Mouse (Mus musculus): Measurements from ENCODE around the gene Pdap1. TPM values are rescaled to one million over a fixed set of nuclear protein-coding genes. Genes with fewer than 3 reads are reported as not detected.
"Not testable (repeated sequence)": the region's sequence is repeated elsewhere in the genome, so short reads cannot be mapped to it uniquely, and the experiment has no call there.

Pdap1 gene
- total RNA-seq, 2 experiments from 2014 or later, result 88.5 to 94.7 TPM

DNA sequence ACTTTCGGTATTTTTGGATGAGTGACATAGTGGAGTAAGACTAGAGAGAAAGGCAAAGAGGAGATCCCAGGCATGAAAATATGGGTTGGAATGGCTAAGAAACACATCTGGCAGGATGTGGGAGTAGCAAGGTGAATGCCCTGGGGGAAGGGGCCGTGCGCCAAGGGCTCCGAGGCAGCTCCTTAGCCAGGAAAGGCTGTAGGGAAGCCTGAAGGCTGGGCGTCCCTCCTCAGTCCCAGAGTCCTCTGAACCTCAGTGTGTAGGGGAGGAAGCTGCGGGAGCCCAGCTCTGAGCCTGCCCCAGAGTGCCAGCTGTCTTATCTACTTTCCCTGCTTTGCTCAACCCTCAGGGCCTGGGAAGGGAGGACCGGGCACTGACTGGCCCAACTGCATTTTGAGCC is 19.1 kb downstream of the Pdap1 start:
- no peak for DNase-seq (ENCODE audit: low spot score in 2 of 2)

DNA sequence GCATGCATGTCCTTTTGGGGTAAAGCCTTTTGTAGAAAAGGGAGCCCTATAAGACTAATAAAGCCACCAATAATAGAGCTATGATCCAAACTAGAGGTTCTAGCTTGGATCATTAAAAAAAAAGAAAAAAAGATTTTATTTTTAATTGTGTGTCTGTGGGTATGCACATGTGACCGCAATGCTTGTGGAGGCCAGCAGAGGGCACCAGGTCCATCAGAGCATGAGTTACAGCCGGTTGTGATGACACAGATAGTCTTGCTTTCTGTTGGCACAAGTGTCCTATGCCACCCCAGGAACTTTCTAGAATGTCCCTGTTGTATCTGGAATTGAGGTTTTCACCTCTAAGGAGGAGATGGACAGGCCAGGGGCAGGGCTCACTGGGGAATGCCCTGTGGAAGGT is 20.7 kb downstream of the Pdap1 start:
- DNase-seq (ENCODE audit: low spot score in 2 of 2), result no peak

DNA sequence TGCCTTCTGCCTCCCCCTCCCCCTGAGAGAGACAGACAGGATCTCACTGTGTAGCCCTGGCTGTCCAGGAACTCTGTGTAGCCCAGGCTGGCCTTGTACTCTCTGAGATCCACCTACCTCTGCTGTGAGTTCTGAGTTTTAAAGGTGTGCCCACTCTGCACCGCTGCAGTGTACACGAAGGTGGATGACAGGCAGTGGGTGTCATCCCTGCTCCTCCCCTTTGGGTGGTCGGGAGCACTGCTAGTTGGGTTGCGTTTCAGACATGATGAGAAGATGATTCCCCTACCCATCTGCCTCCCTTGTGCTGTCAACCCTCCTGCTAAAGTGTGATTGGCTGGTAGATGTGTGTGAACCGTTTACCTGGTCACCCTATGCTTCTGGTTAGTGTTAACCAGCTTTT is 21.6 kb downstream of the Pdap1 start:
- DNase-seq (ENCODE audit: low spot score in 2 of 2), result no peak

DNA sequence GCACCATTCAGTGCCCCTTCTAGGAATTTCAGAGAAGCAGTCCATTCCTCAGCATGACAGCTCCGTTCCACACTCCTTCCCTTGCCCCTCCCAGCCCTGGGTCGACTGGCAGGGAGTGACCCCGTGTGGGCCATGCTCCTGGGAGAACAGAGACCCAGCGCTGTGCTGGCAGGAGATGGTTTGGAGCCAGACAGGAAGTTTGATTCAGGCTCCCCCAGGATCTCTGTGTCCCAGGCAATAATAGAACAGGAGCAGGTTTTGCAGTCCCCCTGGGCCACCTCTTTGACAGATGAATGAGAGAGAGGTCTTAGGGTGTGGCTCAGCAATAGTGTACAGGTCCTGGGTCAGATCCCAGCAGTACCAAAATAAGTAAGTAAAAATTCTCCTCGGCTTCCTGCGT is 22.0 kb downstream of the Pdap1 start:
- DNase-seq (ENCODE audit: low spot score in 2 of 2), result no peak

DNA sequence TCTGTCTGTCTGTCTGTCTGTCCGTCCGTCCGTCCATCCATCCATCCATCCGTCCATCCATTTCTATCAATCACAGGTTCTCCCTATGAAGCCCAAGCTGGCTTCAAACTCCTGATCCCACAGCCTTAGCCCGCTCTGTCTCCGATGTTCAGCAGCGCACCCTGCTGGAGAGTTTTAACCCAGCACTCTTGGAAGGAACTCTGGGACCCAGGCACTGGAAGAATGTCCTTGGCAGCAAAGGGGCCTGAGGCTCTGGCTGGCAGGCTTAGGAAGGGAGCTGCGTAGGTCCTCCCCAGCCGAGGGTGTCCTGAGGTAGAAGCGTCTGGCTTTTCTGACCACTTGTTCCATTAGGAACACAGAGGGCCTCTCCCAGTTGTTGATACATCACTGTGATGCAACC is 23.1 kb downstream of the Pdap1 start:
- DNase-seq (ENCODE audit: low spot score in 2 of 2), result peak in 1 of 2 experiments; percentile 62

DNA sequence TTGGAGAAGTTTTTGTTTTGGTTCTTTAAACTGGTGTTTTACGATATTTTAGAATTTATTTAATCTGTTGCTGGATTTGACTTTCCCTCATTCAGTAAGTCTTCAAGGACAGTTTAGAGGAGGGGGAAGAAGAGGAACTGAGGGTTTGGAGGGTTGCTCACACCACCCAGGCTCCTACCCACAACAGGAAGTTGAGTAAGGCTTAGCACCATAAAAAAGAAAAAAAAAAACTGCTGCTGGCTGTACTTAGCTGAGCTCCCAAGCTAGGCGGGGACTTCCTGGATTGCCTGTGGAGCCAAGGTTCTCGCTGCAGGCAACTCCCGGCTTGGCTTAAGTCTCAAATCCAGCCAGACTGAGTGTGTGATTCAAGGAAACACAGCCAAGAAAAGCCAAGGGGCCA is 23.7 kb downstream of the Pdap1 start:
- no peak for DNase-seq (ENCODE audit: low spot score in 2 of 2)

DNA sequence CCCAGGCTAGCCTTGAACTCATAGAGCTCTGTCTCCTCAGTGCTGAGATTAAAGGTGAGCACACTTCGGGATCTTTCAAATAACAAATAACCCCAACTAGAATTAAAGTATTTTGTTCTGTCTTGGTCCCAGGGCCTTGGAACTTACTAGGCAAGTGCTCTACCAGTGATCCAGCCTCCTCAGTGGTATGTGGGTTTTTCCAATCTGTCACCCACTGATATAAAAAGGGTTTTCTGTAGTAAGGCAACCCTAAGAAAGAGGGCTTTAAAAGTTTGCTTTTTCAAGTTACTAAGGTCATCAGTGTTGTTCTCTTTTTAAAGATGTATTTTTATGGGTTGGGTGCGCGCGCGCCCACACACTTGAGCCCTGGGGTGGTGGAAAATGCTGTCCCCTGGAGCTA is 24.3 kb downstream of the Pdap1 start:
- DNase-seq (ENCODE audit: low spot score in 2 of 2), result no peak

DNA sequence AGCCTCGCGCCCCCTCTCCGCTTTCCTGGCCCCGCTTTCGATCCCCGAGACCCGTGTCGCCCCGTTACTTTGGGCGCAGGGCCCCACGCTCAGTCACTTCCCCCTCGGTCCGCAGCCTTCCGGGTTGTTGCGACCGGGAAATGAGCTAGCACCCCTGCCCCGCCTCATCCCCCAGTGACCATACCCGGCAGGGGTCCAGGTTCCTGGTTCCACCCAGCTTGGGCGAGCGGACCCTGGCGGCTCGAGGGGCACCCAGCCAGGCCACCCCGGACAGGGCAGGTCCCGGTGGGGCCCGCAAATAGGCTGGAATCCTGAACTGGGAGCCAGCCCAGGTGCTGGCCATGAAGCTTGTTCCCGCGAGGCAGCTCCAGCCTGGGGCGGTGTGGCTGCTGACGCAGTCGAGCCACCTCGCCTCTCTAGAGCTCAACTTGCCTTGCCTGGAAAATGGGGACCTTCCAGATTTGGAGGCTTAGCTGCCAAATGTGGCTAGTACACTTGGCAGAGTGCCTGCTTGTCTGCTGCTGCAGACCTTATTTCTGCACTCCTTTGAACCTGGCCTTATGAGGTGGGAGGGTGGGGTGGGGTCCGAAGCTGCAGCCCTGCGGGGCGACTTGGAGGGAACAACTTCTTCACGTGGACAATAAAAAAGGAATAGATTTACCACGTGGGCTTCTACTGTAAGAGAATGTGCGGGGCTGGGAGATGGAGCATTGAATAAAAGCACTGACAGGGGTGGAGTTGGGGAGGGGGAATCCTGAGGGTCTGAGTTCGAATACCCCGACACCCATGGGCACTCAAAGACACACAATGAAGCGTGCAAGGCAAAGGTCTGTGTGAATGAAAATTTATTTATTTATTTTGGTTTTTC is 25.2 kb downstream of the Pdap1 start:
- no peak for DNase-seq (ENCODE audit: low spot score in 2 of 2)

DNA sequence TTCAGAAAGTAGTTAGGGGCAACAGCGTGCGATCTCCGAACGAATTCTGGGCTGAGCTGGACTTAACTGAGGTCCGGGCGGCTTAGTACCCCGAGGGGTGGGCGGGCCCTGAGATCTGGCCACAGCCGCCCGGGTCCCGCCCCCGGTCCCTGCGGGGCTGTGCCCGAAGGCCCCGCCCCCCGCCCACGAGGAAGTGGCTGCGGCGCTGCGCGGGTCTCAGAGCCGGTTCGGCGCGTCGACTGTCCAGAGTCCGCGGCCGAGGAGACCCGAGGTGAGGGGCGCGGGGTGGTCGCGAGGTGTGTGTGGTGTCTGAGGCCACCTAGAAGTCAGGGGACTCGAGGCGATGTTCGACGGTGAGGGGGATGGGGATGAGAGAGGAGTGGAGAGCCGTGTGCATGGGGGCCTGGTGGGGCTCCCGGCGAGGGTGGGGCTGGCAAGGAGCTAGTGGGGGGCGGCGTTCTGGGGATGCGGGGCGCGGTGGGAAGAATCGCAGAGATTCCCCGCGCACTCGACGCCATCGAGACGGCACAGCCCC is 25.9 kb downstream of the Pdap1 start, which contains the start of gene Arpc1b:
Arpc1b (plus strand) TSS at position 145 of the 535 bp plus-strand sequence.
- no peak for DNase-seq (ENCODE audit: low spot score in 2 of 2)

DNA sequence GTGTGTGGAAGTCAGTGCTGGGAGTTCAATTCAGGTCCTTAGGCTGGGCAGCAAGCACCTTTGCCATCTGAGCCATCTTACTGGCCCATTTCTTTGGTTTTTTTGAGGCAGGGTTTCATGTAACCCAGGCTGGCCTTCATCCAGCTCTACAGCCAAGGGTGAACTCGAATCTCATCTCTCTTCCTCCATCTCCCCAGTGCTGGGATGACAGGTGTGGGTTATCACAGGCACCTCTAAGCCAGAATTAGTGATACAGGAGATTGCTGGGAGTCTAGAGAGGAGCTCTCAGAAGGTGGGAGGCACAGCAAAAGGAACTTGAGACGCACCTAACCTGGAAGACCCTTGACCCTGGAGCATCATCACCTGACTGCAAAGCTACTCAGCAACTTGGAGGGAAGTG is 26.6 kb downstream of the Pdap1 start:
- DNase-seq (ENCODE audit: low spot score in 2 of 2), result no peak

DNA sequence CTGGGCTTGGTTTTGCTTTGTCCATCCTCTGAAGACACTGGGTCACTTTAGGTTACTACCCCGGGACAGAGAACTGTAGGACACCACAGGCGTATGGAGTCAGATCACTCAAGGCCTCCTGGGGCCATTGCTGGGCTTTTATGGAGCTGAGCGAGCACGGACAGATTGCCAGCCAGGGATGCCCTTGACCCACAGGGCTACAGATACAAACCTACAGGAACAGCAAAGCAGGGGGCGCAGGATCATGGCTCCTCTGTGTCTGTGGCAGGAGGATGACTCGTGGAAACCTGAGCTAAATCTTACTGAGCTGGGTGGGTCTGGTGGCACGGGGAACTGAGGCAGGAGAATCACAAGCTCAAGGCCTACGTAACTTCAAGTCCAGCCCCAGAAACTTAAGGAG is 27.5 kb downstream of the Pdap1 start:
- no peak for DNase-seq (ENCODE audit: low spot score in 2 of 2)

DNA sequence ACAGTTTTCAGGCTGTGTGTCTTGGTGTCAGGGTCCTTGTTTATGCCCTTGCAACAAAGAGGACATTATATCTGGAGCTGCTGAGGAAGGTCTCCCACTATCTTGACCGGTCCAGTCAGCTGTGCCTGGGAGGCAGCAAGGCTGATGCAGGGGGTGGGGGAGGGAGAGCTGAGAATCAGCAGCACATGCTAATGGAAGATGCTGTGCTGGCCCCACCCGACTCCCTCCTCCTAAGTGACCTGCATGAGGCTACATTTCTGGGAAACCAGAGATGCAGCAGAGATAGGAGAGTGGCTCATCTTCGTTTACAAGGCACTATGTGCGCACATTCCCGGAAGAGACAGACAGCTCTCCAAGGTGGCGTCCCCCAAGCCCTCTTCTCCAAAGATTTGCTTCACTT is 29.6 kb downstream of the Pdap1 start:
- DNase-seq (ENCODE audit: low spot score in 2 of 2), result no peak

DNA sequence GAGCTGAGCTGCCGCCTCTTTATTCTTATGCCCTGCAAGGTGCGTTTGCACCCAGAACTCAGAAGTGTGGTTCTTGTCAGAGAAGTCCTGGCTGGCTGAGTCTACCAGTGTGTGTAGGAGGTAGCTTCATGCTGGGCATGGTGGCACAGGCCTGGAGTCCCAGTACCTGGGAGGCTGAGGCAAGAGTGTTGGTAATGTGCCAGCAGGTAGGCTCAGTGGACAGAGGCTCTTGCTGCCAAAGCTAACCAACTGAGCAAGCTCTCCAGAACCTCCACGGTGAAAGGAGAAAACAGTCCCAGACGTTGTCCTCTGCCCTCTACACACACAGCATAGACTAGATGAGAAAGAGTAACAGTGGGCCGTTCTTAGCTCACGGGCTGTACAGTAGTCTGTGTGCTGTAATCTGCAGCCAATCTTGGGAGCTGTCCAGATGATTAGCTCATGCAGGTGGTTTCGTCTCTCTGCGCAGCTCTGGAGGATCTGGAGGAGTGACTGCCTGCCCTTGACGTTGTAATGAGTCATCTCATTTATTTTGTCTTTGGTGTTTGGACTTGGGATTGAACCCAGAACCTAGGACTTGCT is 34.3 kb downstream of the Pdap1 start:
- no peak for DNase-seq (ENCODE audit: low spot score in 2 of 2)

DNA sequence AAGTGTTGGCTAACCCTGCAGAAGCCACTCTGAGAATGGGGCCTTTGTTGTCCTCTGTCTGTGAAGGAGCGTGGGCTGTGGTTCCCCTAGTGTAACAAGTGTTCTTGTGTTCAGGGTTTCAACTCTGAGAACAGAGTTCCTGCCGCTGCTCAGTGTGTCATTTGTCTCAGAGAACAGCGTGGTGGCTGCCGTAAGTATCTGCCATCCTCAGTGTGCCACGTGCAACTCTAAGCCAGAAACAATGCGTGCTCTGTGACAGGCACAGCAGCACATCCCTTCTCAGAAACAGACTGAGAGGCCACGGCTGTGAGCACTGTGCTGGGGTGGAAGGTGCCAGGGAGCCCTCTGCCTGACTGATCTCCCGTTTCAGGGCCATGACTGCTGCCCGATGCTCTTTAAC is 35.7 kb downstream of the Pdap1 start:
- peak in 1 of 2 experiments; percentile 64 for DNase-seq (ENCODE audit: low spot score in 2 of 2)

DNA sequence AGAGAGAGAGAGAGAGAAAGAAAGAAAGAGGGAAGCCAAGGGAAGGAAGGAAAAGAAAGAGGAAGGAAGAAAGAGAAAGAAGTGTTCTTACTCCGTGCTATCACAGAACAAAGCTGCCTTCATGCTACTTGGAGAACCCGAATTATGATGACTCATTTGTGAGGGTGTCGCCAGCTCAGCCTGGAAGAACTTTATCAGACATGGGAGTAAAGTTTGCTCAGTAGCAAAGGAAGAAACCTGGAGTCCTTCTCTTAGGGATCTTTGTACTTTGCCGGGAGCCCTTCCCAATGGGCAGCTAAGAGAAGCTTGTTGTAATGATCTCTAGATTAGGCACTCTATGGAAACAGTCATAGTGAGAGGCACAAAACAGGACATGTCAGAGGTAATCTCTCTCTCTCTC is 37.3 kb downstream of the Pdap1 start:
- DNase-seq (ENCODE audit: low spot score in 2 of 2), result no peak

DNA sequence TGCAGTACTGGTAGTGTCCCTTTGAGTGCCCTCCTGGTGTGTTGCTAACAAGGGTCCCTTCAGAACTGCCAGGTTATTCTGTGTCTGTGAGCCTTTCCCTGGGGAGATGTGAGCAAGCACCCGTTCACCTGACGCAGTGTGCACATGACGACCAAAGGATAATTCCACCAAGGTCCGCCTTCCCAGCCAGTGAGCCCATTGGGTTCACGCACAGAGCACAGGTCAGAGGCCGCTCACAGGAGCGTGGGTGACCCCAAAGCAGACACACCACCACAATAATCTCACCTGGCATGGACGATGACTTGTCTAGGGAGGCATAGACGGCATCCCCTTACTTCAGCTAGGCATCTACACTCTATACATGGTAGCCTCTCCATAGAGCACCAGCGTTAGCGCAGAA is 38.6 kb downstream of the Pdap1 start:
- DNase-seq (ENCODE audit: low spot score in 2 of 2), result not testable (repeated sequence)

DNA sequence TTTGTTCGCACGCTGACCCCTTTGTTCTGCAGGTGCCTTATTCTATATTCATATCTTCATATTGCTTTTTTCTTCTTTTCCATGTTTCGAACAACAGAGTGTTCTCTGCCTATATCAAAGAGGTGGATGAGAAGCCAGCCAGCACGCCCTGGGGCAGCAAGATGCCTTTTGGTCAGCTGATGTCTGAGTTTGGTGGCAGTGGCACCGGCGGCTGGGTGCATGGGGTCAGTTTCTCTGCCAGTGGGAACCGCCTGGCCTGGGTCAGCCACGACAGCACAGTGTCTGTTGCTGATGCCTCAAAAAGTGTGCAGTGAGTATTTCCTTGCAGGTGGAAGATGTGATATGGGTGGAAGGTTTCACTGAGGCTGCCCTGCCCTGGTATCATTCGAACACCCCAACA is 39.1 kb downstream of the Pdap1 start:
- DNase-seq (ENCODE audit: low spot score in 2 of 2), result no peak

DNA sequence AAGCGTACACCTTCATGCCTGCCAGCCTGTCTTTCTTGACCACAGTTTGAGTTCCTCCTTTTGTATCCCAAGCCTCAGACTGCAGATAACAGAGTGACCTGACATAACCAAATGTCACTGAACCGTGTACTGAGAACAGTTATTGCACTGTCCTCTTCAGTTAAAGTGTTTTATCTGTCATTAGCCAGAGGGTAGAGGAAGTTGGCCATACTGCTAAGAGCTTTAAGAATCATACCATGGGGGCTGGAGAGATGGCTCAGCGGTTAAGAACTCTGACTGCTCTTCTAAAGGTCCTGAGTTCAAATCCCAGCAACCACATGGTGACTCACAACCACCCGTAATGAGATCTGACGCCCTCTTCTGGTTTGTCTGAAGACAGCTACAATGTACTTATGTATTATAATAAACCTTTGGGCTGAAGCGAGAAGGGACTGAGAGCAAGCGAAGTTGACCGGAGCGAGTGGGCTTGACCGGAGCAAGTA is 41.7 kb downstream of the Pdap1 start:
- no peak for DNase-seq (ENCODE audit: low spot score in 2 of 2)

DNA sequence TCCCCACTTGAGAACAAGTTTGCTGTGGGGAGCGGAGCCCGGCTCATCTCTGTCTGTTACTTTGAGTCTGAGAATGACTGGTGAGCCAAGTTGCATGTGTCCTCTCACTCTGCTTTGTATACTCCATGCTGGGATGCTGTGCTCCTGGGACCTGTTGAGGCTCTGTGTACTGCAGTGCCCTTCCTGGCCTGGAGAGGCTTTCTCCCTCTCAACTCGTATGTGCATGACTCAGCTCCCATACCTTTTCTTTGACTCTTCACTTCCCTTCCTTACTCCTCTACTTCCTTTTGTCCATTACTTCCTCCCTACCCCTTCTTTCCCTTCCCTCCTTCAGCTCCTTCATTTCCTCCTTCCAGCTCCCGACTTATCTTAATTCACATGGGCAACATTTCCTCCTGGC is 43.8 kb downstream of the Pdap1 start:
- no peak for DNase-seq (ENCODE audit: low spot score in 2 of 2)

DNA sequence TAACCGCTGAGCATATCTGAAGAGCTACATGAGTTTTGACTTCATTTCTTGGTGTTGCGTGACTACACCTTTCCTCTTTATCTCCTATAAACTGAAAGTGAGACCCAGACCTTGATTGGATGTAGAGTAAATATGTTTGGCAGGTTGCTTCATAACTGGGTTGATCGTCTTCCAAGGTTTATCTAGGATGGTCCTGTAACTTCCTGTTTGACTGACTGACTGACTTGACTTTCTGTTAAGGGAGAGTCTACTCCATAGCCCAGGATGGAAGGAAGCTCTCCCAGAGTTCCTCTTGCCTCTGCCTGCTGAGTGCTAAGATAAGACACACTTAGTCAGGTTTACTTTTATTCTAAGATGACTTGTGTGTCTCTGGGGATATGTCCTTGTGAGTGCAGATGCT is 50.2 kb downstream of the Pdap1 start:
- DNase-seq (ENCODE audit: low spot score in 2 of 2), result no peak

DNA sequence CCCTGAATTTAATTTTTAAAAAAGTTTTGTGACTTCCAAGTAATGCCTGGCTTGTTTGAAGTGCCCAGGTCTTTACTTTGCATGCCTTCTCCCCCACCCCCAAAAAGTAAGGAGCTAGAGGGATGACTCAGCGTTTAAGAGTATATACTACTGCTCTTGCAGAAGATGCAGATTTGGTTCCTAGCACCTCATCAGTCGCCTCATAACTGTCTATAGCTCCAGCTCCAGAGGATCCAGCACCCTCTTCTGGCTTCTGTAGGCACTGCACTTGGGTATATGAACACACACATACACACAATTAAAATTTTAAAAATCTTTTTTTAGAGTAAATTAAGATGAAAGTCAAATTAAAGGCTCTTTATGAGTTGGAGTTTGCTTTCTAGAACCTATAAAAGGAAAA is 51.9 kb downstream of the Pdap1 start:
- no peak for DNase-seq (ENCODE audit: low spot score in 2 of 2)

DNA sequence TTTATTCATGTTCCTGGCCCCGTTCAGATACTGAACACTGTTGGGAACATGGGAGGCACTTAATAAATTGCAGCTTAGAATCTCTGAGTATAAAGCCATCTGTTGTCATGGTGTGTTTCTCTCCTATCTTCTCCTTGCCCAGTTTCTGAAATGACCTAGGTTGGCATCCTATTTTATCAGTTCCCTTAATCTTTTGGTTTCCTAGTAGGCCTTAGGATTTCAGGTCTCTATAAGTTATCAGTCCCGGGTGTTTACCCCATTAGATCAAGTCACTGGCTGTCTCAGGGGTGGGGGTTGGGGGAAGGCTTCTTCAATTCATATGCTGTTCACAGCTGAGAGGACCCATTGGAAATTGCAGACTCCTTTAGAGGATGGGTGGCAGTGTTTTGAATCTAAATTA is 55.2 kb downstream of the Pdap1 start:
- no peak for DNase-seq (ENCODE audit: low spot score in 2 of 2)
